Mouse (Mus musculus) liver, embryonic 16.5 days (tissue): ENCODE measurements around the gene Adssl1. TPM values are rescaled to one million over a fixed set of nuclear protein-coding genes. Genes with fewer than 3 reads are reported as not detected.

ENCODE experiments used
- ATAC-seq: fragments of 200-750 bp; cut with Nextera tagmentation; 2 replicates; pipeline ENCODE4 v1.8.0; 2017; ENCODE audit warnings: low read depth, mild to moderate bottlenecking, moderate number of reproducible peaks, moderate library complexity
- H3K27ac ChIP-seq: fragments of 300-500 bp; sonication (generic); 2 replicates; pipeline ENCODE4 v1.5.1; 2014; ENCODE audit warnings: mild to moderate bottlenecking, low read length
- H3K27me3 ChIP-seq: fragments of 300-500 bp; sonication (generic); 2 replicates; pipeline ENCODE4 v1.6.1; 2014; ENCODE audit warnings: low read depth, low read length, mixed read lengths; ENCODE audit not compliant: control insufficient read depth, insufficient read depth
- H3K36me3 ChIP-seq: fragments of 300-500 bp; sonication (generic); 2 replicates; pipeline ENCODE4 v1.6.1; 2014; ENCODE audit warnings: mild to moderate bottlenecking; ENCODE audit not compliant: control insufficient read depth, insufficient read depth
- H3K4me1 ChIP-seq: fragments of 300-500 bp; sonication (generic); 2 replicates; pipeline ENCODE4 v1.6.1; 2014; ENCODE audit warnings: low read depth, low read length, mixed read lengths; ENCODE audit not compliant: control insufficient read depth
- H3K4me2 ChIP-seq: fragments of 300-500 bp; sonication (generic); 2 replicates; pipeline ENCODE4 v1.6.1; 2014; ENCODE audit warnings: low read depth, low read length, mixed read lengths
- H3K4me3 ChIP-seq: fragments of 300-500 bp; sonication (generic); 2 replicates; pipeline ENCODE4 v1.5.1; 2014; ENCODE audit warnings: low read depth, mild to moderate bottlenecking, low read length
- H3K9ac ChIP-seq: fragments of 300-500 bp; sonication (generic); 2 replicates; pipeline ENCODE4 v1.6.1; 2014; ENCODE audit warnings: low read depth, low read length
- H3K9me3 ChIP-seq: fragments of 300-500 bp; sonication (generic); replicated peaks from 2 replicates; pipeline ENCODE4 v1.6.1; 2016; ENCODE audit warnings: low read length; ENCODE audit not compliant: control insufficient read depth
- WGBS: fragments of 180-500 bp; shearing (Covaris S2); extraction: QIAGEN DNeasy Blood & Tissue Kit; methylation state at CpG from one replicate; pipeline ENCODE4 v1.1.7; 2014; ENCODE audit not compliant: insufficient replicate concordance; 5-methylcytosine and 5-hydroxymethylcytosine counted together
- polyA plus RNA-seq: library from polyadenylated mRNA; unstranded; fragments of >200 nt; fragmentation: Nextera tagmentation; extraction: Ambion mirVana; gene quantifications from 2 replicates; pipeline ENCODE4 v1.2.1, GENCODE M21; 2015

The Adssl1 gene
- polyA plus RNA-seq: 12.4 and 14.0 TPM in 2 replicates

DNA sequence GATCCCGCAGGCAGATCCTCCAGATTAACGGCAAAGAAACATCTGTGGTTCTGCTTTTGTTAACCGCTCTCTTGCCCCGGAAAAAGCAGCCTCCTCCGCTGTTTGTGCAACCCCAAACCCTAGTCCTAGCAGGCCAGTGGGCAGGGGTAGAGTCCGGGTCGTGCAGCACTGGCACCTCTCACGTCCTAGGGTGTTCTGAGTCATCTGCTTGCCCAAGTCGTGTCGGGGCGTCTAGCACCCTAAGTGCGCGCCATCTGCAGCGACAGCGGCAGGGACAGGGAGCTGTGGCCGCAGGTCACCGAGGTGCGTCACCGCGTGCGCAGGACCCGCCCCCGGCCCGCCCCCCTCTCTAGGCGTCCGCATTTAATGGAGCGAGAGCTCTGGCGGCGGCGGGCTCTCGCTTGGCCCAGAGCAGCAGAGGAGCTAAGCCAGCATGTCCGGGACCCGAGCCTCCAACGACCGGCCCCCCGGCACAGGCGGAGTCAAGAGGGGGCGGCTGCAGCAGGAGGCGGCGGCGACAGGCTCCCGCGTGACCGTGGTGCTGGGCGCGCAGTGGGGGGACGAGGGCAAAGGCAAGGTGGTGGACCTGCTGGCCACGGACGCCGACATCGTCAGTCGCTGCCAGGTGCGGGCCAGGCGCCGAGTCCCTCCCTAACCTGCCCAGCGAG is at the start of gene Adssl1:
Gene Adssl1 (plus strand): TSS at position 360 of the 668 bp plus-strand sequence.
- Histone ChIP-seq H3K4me1 (peaks cover 11% of the 10 kb centered on the region), H3K36me3 (no peaks in the 10 kb centered on the region), H3K4me2 (peak within 1 kb of the TSS; percentile 76), H3K9ac (peak within 1 kb of the TSS; percentile 68), H3K4me3 (peak within 1 kb of the TSS; percentile 60), H3K27me3 (peaks cover 16% of the 10 kb centered on the region), H3K27ac (peak within 1 kb of the TSS; percentile 61), H3K9me3 (no peaks in the 10 kb centered on the region)
- ATAC-seq: peak; percentile 73
- under 1% methylated on average over 55 of the region's 56 CpGs for WGBS

DNA sequence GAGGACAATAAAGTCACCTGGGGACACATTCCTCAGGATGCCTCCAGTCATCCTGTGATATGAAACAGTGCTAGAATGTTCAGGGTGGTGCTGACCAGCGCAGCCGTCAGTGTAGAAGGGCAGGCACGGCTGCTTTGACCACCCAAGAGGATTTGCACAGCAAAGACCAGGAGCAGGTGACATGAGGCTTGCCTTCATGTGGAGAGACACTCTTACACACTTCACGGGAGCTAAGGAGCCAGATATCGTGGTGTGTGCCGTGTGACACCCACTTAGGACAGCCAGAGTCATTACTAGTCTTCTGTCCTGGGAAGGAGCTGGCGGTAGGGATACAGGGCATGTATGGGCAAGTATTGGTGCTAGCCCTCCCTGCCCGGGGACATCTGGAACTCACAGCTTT is 49.7 kb upstream of the Adssl1 start:
- no peak for ATAC-seq
- 69% methylated on average over 8 of the region's 8 CpGs for WGBS
- H3K4me2 ChIP-seq: no peak overlapping the region
- H3K4me1 ChIP-seq: no peaks in the 10 kb centered on the region
- no peaks in the 10 kb centered on the region for H3K36me3 ChIP-seq
- H3K27me3 ChIP-seq: no peaks in the 10 kb centered on the region
- H3K27ac ChIP-seq: no peak overlapping the region
- no peaks in the 10 kb centered on the region for H3K9me3 ChIP-seq
- H3K4me3 ChIP-seq: no peak overlapping the region
- H3K9ac ChIP-seq: no peak overlapping the region

DNA sequence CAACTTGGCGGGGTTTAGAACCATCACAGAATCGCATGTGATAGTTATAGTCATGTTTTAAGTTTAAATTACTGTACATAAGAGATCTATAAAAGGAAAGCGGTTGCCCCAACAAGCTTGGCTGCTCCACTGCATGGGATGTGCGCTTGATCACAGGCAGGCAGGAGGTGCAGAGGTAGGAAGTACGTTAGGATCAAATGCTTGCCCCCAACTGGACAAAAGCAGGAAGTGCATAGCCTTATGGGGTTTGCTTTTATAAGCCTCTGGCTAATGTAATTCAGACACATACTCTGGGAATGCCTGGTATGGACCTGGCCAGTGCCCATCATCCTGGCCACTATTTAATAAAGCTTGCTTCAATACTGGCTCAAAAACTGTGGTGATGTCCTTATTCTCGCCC is 48.8 kb upstream of the Adssl1 start:
- no peak overlapping the region for H3K4me3 ChIP-seq
- H3K9me3 ChIP-seq: no peaks in the 10 kb centered on the region
- H3K4me1 ChIP-seq: no peaks in the 10 kb centered on the region
- H3K36me3 ChIP-seq: no peaks in the 10 kb centered on the region
- no peak overlapping the region for H3K27ac ChIP-seq
- no peak overlapping the region for H3K4me2 ChIP-seq
- no peak overlapping the region for H3K9ac ChIP-seq
- ATAC-seq: no peak
- 52% methylated on average over 6 of the region's 6 CpGs for whole genome bisulfite sequencing
- no peaks in the 10 kb centered on the region for H3K27me3 ChIP-seq

DNA sequence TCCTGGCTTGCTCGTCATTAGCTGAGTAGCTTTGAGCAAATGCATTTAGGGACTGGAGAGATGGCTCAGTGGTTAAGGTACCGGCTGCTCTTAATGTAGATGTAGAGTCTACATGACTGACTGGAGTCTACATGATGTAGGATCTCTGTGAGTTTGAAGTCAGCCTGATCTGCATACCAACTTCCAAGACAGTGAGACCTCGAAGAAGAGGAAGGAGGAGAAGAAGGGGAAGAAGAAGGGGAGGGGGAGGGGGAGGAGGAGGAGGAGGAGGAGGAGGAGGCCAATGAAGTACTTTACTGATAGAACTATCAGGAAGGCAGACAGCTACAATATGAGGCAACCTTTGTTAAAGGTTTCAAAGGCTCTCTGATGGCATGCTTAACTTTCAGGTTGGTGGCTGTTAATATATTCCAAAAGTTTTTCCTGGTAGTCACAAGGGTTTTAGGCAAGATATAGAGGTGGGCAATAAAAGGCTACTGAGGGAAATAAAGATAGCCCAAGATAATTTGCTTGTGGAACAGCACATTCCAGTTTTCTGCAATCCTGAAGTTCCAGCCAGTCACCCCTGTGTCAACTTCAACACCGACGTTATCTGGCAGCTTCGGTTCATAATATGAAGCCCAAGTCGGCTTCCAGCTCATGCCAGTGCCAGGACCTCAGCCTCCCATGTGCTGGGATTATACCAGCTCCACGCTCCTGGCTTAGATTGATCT is 44.4 kb upstream of the Adssl1 start:
- Histone ChIP-seq H3K36me3 (no peaks in the 10 kb centered on the region), H3K4me1 (peaks cover 5% of the 10 kb centered on the region), H3K9me3 (no peaks in the 10 kb centered on the region), H3K4me2 (no peak overlapping the region), H3K27ac (no peak overlapping the region), H3K4me3 (no peak overlapping the region), H3K9ac (no peak overlapping the region), H3K27me3 (no peaks in the 10 kb centered on the region)
- 47% methylated on average over 8 of the region's 8 CpGs for WGBS
- ATAC-seq: no peak

DNA sequence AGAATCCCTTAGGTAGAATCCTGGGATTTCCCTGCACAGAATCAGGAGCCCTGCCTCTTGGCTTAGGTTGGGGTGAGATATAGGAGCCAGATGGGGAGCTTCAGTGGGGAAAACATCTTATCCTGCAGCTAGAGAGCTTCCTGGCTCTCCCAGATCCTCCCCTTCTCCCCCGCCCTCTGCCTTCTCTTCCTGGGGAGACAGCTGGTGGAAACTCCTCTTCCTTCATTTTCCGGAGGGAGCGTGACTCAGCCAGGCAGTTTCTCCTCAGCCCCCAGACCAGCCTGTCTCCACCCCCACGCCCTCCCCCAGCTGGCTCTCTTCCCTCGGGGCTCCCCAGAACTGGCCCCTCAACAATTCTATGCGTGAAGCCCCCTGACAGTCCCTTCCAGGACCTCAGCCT is 43.5 kb upstream of the Adssl1 start:
- no peak for ATAC-seq
- WGBS: 30% methylated on average over 6 of the region's 6 CpGs
- Histone ChIP-seq H3K27ac (no peak overlapping the region), H3K36me3 (no peaks in the 10 kb centered on the region), H3K9ac (no peak overlapping the region), H3K4me2 (no peak overlapping the region), H3K4me3 (no peak overlapping the region), H3K9me3 (no peaks in the 10 kb centered on the region), H3K27me3 (no peaks in the 10 kb centered on the region), H3K4me1 (peaks cover 13% of the 10 kb centered on the region)

DNA sequence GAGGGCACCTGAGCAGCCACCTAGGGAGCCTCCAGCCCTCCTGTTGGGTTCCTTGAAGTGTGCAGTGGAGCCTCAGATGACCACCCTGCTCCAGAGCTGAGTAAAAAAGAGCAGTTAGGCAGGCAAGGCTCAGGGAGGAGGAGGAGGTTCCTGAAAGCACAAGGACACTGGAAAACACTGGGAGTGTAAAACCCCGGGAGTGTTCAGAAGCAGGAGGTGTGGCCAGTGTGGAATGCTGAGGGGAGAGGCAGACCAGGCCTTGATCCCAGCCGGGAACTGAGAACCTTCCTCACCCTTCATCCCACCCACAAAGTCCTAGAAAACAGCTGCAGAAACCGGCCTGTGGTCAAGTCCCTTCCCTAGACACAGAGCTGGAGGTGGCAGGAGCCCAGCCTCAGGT is 43.1 kb upstream of the Adssl1 start:
- ATAC-seq: peak; percentile 9; the same call in 1 of the 2 replicates

DNA sequence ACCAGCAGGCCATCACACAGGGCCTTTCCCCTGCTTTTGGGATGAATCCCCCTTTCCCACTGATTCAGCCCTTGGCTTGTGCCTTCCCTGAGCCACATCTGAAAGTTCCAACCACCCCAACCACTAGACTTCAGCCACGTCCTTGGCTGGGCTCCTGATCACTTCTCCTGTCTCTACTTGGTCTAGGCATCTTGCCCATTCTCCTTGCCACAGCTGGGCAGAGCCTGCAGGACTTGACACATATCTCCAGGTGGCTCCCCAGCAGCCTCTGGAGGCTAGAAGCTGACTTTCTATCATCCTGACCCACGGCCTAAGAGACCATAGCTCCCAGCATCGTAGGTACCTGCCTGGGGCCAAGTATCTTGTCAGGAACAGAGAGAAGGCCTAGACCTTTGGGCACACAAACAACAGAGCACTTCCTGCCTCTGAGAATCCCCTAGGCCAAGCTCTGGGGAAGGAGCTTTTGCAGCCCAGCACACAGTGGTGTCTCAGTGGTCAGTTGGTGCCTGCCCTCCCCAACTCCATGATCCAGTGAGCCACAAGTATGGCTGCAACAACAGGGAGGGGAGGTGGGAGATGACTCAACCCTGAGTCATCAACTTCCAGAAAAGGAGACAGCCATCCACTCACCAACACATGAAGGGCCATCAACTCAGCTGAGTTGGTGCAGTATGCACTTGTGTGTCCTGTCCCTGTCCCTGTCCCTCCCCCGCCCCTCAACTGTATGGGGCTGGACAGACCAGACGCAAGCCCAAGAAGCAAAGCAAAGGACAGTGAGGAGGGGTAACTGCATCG is 41.4 kb upstream of the Adssl1 start:
- Histone ChIP-seq H3K9ac (no peak overlapping the region), H3K27me3 (no peaks in the 10 kb centered on the region), H3K27ac (no peak overlapping the region), H3K4me3 (no peak overlapping the region), H3K4me1 (peaks cover 19% of the 10 kb centered on the region), H3K9me3 (no peaks in the 10 kb centered on the region), H3K36me3 (no peaks in the 10 kb centered on the region), H3K4me2 (no peak overlapping the region)
- 46% methylated on average over 6 of the region's 6 CpGs for WGBS
- no peak for ATAC-seq

More for the DNA sequence above, 43.1 kb upstream of the Adssl1 start:
- no peak overlapping the region for H3K27ac ChIP-seq
- H3K9ac ChIP-seq: no peak overlapping the region
- 19% methylated on average over 3 of the region's 3 CpGs for WGBS
- no peak overlapping the region for H3K4me2 ChIP-seq
- peaks cover 17% of the 10 kb centered on the region for H3K4me1 ChIP-seq
- H3K36me3 ChIP-seq: no peaks in the 10 kb centered on the region
- H3K4me3 ChIP-seq: no peak overlapping the region
- no peaks in the 10 kb centered on the region for H3K27me3 ChIP-seq
- H3K9me3 ChIP-seq: no peaks in the 10 kb centered on the region

DNA sequence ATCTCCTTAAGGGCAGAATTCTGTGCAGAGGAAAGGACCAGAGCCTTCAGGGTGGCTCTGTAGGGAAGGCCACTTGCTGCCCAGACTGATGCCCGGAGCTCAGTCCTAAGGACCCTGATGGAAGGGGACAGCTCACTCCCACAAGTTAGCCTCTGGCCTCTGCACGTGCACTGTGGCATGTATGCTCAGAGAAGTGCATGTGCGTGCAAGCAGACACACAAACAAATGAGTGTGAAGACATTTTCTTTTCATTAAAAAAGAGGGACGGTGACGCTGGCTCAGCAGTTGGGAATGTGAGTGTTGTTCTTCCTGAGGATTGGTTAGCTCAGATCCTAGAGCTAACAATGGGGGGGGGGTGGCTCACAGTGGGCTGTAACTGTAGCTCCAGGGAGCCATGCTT is 40.4 kb upstream of the Adssl1 start:
- Histone ChIP-seq H3K36me3 (no peaks in the 10 kb centered on the region), H3K27ac (no peak overlapping the region), H3K4me1 (peaks cover 19% of the 10 kb centered on the region), H3K9ac (no peak overlapping the region), H3K4me2 (no peak overlapping the region), H3K9me3 (no peaks in the 10 kb centered on the region), H3K27me3 (no peaks in the 10 kb centered on the region), H3K4me3 (no peak overlapping the region)
- no peak for ATAC-seq
- WGBS: 61% methylated on average over 5 of the region's 5 CpGs
